Mouse (Mus musculus): ENCODE measurements around the gene Fosb.

DNA sequence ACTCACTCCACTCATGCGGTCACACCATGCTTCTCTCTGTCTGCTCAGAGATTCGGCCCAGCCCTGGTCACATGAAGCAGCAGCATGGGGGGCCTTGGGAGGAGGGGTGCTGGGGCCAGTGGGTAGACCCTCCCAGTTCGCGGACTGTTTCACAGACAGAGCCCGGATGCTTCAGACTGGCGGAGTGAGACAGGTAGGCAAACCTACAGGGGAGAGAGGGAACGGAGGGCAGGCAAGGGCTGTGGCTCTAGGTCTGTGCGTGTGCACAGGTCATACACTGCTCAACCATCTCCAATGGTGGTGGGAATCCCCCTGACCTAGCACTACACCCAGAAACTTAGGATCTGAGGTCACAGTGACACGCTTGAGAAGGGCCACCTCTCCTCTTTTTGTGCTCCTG lies 9.6 kb upstream of the Fosb start:
- TF ChIP-seq CTCF (IDR thresholded peaks at IDR 0.05; ENCODE audit: low read depth, low read length) = no peak
- TF ChIP-seq POLR2A (IDR thresholded peaks at IDR 0.05; ENCODE audit: extremely low read depth, insufficient read depth, low read length) = no peak

All from liver, adult 2 months (tissue).